In genomic region chr4:58911831-58912628, GRCm38 (mm10) we compare ENCODE assay signal across 8 mouse cellular contexts. TPM values are rescaled to one million over a fixed set of nuclear protein-coding genes. Genes with fewer than 3 reads are reported as not detected.
DNase-seq lines count a peak whose midpoint lies in the region.

No protein-coding gene starts in this region.

- intact Hi-C loops in heart, postnatal 36 days (cut with DNase I), result loop anchor here (5.0 kb wide), 2 partner anchors 75 to 90 kb away; partner anchors contain the start of genes Gm20503 and Ptgr1

- DNase-seq in MN1 (ENCODE audit: low spot score), result peak; percentile 85
- DNase-seq in cerebellum, adult 11-12 months, result peak; percentile 76
- DNase-seq in forelimb bud, embryonic 11.5 days (ENCODE audit: low read depth, low spot score), result peak; percentile 61
- DNase-seq in heart, postnatal 36 days, result peak; percentile 66 to 88
- DNase-seq in layer of hippocampus, postnatal 25 days (ENCODE audit: extremely low spot score in 1 of 2, low spot score in 1 of 2), result peak; percentile 46 to 67
- DNase-seq in lung, postnatal 25 days (ENCODE audit: low spot score), result peak; percentile 43
- peak; percentile 68 for DNase-seq in ovary, postnatal 36 days (ENCODE audit: low spot score)
- peak; percentile 72 for DNase-seq in thymus, postnatal 25 days

RNA-seq across cellular contexts. Expression of gene Ecpas, which starts 0.5 kb away (rescaled TPM):
- 100 to 1,000 TPM; 212 TPM for total RNA-seq in heart, postnatal 36 days (2021)
- total RNA-seq in layer of hippocampus, postnatal 25 days (2021), result 100 to 1,000 TPM; 116 to 132 TPM

RNA-seq across cellular contexts. Expression of gene Zkscan16, which starts 31.4 kb away (rescaled TPM):
- not detected for total RNA-seq in heart, postnatal 36 days (2021)
- total RNA-seq in layer of hippocampus, postnatal 25 days (2021), result 10 to 100 TPM; 40.8 to 42.0 TPM

Comparison
In these comparisons a context has a peak if more than half of its experiments do, and no peak if none do; other contexts are left out.
1. Peak in every context shown above with its lines: DNase-seq.
2. RNA of gene Zkscan16, which starts 31.4 kb away (total RNA-seq): 40.8 to 42.0 TPM in layer of hippocampus, postnatal 25 days; not detected in heart, postnatal 36 days; every median in the first group is over 10 times any median in the second.